Mouse (Mus musculus) testis, adult 2 months (tissue): ENCODE measurements around the gene Nck2. TPM values are rescaled to one million over a fixed set of nuclear protein-coding genes. Genes with fewer than 3 reads are reported as not detected.

Source experiments
- H3K27ac ChIP-seq: fragments of 200-500 bp; 2 replicates; pipeline ENCODE4 v1.5.1; 2012; ENCODE audit warnings: low read depth, low read length; ENCODE audit not compliant: control insufficient read depth, insufficient read depth
- H3K27me3 ChIP-seq: fragments of 200-500 bp; 2 replicates; pipeline ENCODE4 v1.6.1; 2012; ENCODE audit warnings: mild to moderate bottlenecking, low read length, moderate library complexity; ENCODE audit not compliant: control insufficient read depth, insufficient read depth
- H3K36me3 ChIP-seq: fragments of 200-500 bp; 2 replicates; pipeline ENCODE4 v1.6.1; 2012; ENCODE audit warnings: mild to moderate bottlenecking, low read length; ENCODE audit not compliant: control insufficient read depth, insufficient read depth
- H3K4me1 ChIP-seq: fragments of 200-500 bp; 2 replicates; pipeline ENCODE4 v1.6.1; 2012; ENCODE audit warnings: low read length; ENCODE audit not compliant: control insufficient read depth, insufficient read depth
- H3K4me3 ChIP-seq: fragments of 200-500 bp; 2 replicates; pipeline ENCODE4 v1.5.1; 2012; ENCODE audit warnings: low read depth, mild to moderate bottlenecking, low read length, moderate library complexity, mixed read lengths; ENCODE audit not compliant: control insufficient read depth
- CTCF ChIP-seq: fragments of 200-500 bp; IDR thresholded peaks from 2 replicates; pipeline ENCODE4 v1.5.1; 2012; ENCODE audit warnings: low read depth, mild to moderate bottlenecking, inconsistent platforms, low read length, moderate library complexity; ENCODE audit not compliant: control insufficient read depth, insufficient read depth, insufficient replicate concordance
- POLR2A ChIP-seq: fragments of 200-500 bp; IDR thresholded peaks from 2 replicates; pipeline ENCODE4 v1.6.1; 2012; ENCODE audit warnings: low read depth, mild to moderate bottlenecking, inconsistent platforms, low read length, moderate library complexity; ENCODE audit not compliant: control insufficient read depth
- polyA plus RNA-seq: library from polyadenylated mRNA; depleted of rRNA; stranded (reverse); fragments of >200 nt; gene quantifications from 2 replicates; pipeline ENCODE4 v1.2.3, GENCODE M21; 2012

Gene Nck2
- polyA plus RNA-seq, 1 experiment: 30.7 TPM

GRCm38 (mm10) chr1:43521950-43522349 lies 77.6 kb downstream of the Nck2 start:
- H3K27me3 ChIP-seq: no peaks in the 10 kb centered on the region
- TF ChIP-seq POLR2A (no peak), CTCF (no peak)
- H3K27ac ChIP-seq: no peak overlapping the region
- H3K4me3 ChIP-seq: no peak overlapping the region
- no peaks in the 10 kb centered on the region for H3K4me1 ChIP-seq
- no peaks in the 10 kb centered on the region for H3K36me3 ChIP-seq

DNA sequence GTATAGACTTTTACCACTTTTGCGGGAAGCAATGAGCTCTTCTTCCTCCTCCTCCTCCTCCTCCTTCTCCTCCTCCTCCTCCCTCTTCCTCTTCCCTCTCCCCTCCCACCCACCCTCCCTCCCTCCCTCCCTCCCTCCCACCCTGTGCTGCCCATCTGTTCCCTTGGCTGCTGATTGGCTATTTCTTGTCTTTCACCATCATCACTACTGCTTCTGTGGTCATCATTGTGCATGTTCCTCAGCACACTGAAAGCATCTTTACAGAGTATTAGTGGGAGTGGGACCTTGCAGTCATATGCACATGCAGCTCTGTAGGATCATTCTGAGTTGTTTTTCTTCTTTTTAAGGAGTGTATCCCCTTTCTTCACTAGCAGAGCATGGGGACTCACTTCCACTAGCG lies 78.6 kb downstream of the Nck2 start:
- H3K27me3 ChIP-seq: no peaks in the 10 kb centered on the region
- no peak for TF ChIP-seq POLR2A
- no peak for TF ChIP-seq CTCF
- H3K27ac ChIP-seq: no peak overlapping the region

DNA sequence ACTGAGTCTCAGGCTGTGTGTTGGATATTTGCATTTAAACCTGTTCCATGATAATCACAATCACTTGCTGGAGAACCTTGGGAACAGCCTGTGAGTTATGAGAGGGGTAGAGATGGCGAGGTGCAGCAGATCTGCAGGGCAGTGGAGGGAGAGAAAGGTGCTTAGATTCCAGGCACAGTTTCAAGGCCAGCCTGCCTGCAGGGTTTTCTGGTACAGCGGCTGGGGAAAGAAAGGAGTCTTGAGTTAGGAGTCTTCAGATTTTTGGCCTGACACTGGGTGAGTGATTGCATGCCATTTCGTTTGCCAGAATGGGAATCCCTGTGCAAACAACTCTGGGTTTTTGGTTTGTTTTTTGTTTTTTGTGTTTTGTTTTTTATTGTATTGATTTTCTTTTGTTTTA lies 80.0 kb downstream of the Nck2 start:
- H3K4me3 ChIP-seq: no peak overlapping the region
- TF ChIP-seq CTCF (no peak), POLR2A (no peak)
- H3K4me1 ChIP-seq: no peaks in the 10 kb centered on the region
- no peaks in the 10 kb centered on the region for H3K27me3 ChIP-seq
- H3K27ac ChIP-seq: no peak overlapping the region
- H3K36me3 ChIP-seq: no peaks in the 10 kb centered on the region

More for the DNA sequence above, 78.6 kb downstream of the Nck2 start:
- Histone ChIP-seq H3K36me3 (no peaks in the 10 kb centered on the region), H3K4me3 (no peak overlapping the region), H3K4me1 (no peaks in the 10 kb centered on the region)

- no peak overlapping the region for H3K4me3 ChIP-seq
- no peaks in the 10 kb centered on the region for H3K27me3 ChIP-seq
- no peak overlapping the region for H3K27ac ChIP-seq
- no peak for TF ChIP-seq POLR2A
- TF ChIP-seq CTCF: no peak
- H3K36me3 ChIP-seq: no peaks in the 10 kb centered on the region
- H3K4me1 ChIP-seq: no peaks in the 10 kb centered on the region
Measured at GRCm38 (mm10) chr1:43528275-43528674, 83.9 kb downstream of the Nck2 start.

- Histone ChIP-seq H3K4me3 (no peak overlapping the region), H3K27me3 (no peaks in the 10 kb centered on the region), H3K27ac (no peak overlapping the region), H3K4me1 (no peaks in the 10 kb centered on the region), H3K36me3 (no peaks in the 10 kb centered on the region)
- TF ChIP-seq POLR2A (no peak), CTCF (no peak)
Measured at GRCm38 (mm10) chr1:43529086-43529485, 84.7 kb downstream of the Nck2 start.

- Histone ChIP-seq H3K36me3 (no peaks in the 10 kb centered on the region), H3K27me3 (no peaks in the 10 kb centered on the region), H3K4me3 (no peak overlapping the region), H3K4me1 (no peaks in the 10 kb centered on the region), H3K27ac (no peak overlapping the region)
- no peak for TF ChIP-seq POLR2A
Measured at GRCm38 (mm10) chr1:43530295-43531020, 86.1 kb downstream of the Nck2 start.

- no peaks in the 10 kb centered on the region for H3K4me1 ChIP-seq
- no peaks in the 10 kb centered on the region for H3K27me3 ChIP-seq
- TF ChIP-seq CTCF: no peak
- no peak for TF ChIP-seq POLR2A
- H3K36me3 ChIP-seq: no peaks in the 10 kb centered on the region
- H3K27ac ChIP-seq: no peak overlapping the region
- no peak overlapping the region for H3K4me3 ChIP-seq
Measured at GRCm38 (mm10) chr1:43531307-43531706, 86.9 kb downstream of the Nck2 start.
